Mouse (Mus musculus) C2C12 (cell line): ENCODE data around the gene BC147527.

ENCODE experiments used
- CTCF ChIP-seq: IDR thresholded peaks from one replicate; pipeline ENCODE4 v1.5.1; 2011; ENCODE audit not compliant: control insufficient read depth, insufficient read depth, insufficient read length
- MAX ChIP-seq: IDR thresholded peaks from one replicate; pipeline ENCODE4 v1.6.1; 2011; ENCODE audit warnings: mild to moderate bottlenecking, control low read depth

GRCm38 (mm10) chr13:120313584-120313983 is 13.4 kb downstream of the BC147527 start:
- TF ChIP-seq MAX (no peak), CTCF (no peak)
